Mouse (Mus musculus): ENCODE measurements around the gene Nop56. TPM values are rescaled to one million over a fixed set of nuclear protein-coding genes. Genes with fewer than 3 reads are reported as not detected.
A peak's percentile ranks its signal among the peaks of the same experiment; 100 is the strongest.

The Nop56 gene
- polyA plus RNA-seq, 1 experiment from 2014 or later = 262 TPM

DNA sequence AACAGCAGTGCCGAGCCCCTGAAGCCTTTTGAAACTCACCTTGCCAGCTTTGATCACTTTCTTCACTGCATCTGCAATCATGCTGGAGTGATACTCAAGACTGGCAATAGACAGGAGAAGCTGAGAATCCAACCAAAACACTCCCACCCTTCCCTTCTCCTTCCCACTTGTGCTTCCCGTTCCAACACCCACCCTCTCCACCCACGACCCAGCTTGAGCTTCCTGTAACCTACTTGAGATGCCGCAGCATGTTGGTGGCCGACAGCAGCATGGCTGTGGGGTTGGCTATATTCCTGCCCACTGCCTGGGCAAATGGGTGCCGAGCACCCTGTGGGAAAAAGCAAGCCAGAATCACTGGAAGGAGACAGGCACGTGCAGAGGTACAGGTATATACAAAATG, 6.0 kb downstream of the Nop56 start:
- 64% methylated on average over 7 of the region's 7 CpGs for WGBS
- H3K4me2 ChIP-seq (replicated peaks) = no peak overlapping the region
- no peaks in the 10 kb centered on the region for H3K9me3 ChIP-seq (replicated peaks)
- no peaks in the 10 kb centered on the region for H3K27me3 ChIP-seq
- H3K36me3 ChIP-seq = peaks cover 63% of the 10 kb centered on the region
- peaks cover 21% of the 10 kb centered on the region for H3K4me1 ChIP-seq
- H3K9ac ChIP-seq = no peak overlapping the region
- 0 out of 2 replicates have a peak overlapping the region, but pooled peaks have one; percentile 0 for H3K27ac ChIP-seq
- no peak for ATAC-seq (ENCODE audit: low FRiP score)
- H3K4me3 ChIP-seq = no peak overlapping the region

DNA sequence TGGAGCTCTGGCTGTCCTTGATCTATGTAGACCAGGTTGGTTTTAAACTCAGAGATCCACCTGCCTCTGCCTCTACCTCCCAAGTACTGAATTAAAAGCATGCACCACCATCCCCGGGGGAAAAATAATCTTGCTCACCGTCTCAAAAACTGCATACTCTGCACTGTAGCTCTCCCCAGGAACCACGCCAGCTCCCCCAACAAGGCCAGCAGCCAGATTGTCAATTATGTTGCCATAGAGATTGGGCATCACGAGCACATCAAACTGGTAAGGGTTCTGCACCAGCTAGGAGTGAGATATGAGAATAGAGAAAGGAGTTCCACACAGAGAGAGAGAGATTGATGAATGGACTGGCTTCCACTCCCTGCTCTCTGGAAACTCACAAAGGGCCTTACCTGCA, 6.6 kb downstream of the Nop56 start:
- H3K9ac ChIP-seq = no peak overlapping the region
- peaks cover 16% of the 10 kb centered on the region for H3K4me1 ChIP-seq
- H3K4me3 ChIP-seq = no peak overlapping the region
- no peak overlapping the region for H3K27ac ChIP-seq
- ATAC-seq (ENCODE audit: low FRiP score) = no peak
- H3K27me3 ChIP-seq = no peaks in the 10 kb centered on the region
- H3K9me3 ChIP-seq (replicated peaks) = no peaks in the 10 kb centered on the region
- no peak overlapping the region for H3K4me2 ChIP-seq (replicated peaks)
- 82% methylated on average over 4 of the region's 4 CpGs for WGBS
- H3K36me3 ChIP-seq = peaks cover 57% of the 10 kb centered on the region

DNA sequence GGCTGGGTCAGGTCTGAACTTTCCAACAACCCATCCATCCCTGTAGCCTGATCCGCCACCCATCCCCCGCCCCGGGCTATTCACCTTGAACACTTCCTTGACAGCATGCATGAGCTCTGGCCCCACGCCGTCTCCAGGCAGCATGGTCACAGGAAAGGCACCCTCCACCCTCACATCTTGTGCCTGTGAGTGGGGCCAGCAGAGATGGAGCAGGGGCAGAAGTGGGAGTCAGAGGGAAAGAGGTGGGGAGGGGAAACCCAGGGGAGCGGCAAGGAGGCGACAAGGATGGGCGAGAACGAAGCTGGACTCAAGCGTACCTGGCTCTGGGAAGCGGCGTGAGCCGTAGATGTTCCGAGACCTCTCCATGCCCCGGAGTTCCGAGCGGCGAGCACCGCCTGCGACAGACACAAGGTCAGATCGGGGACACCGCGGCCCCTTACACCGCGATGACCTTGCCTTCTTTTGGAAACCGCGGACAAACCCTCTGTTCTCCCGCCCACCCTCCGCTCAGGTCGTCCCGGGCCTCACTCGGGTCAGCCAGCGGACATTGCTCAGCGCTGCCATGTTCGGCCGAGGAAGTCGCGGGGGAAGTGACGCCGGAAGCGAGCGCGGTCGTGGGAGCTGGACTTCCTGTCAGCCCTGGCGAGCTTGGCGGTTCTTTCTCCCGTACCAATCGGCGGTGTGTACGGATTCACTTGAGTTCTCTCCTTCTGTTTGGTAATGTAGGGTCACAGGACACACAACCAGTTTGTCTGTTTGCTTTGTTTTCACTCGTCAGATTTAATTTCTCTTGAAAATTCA, 9.8 kb downstream of the Nop56 start, which contains the start of gene Idh3b:
Idh3b (minus strand) TSS at position 694 of the 801 bp plus-strand sequence.
- Histone ChIP-seq H3K9ac (peak within 1 kb of the TSS; percentile 86), H3K4me2 (replicated peaks) (peak within 1 kb of the TSS; percentile 99), H3K36me3 (peaks cover 27% of the 10 kb centered on the region), H3K27ac (peak within 1 kb of the TSS; percentile 64), H3K9me3 (replicated peaks) (no peaks in the 10 kb centered on the region), H3K4me3 (peak within 1 kb of the TSS; percentile 89), H3K4me1 (peaks cover 8% of the 10 kb centered on the region), H3K27me3 (no peaks in the 10 kb centered on the region)
- peak; percentile 88 for ATAC-seq (ENCODE audit: low FRiP score)
- under 1% methylated on average over 51 of the region's 51 CpGs for WGBS

DNA sequence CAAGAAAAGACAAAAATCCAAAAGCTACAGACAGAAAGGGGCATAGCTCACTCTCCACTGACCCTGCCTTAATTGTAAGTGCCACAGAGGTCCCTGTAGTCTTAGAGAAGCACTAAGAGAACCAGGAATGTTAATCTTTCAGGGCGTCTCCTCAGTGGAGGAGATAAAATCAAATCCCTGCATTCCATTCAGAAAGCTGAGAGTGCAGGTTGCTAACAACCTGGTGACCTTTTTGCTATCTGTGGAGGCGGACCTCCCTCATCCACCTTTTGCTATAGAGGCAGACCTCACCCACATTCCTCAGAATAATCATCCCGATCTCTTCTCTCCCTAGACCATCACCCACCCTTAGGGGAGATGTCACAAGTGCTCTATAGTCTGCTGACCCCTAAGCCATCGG, 14.9 kb downstream of the Nop56 start:
- Histone ChIP-seq H3K4me2 (replicated peaks) (no peak overlapping the region), H3K9ac (no peak overlapping the region), H3K36me3 (no peaks in the 10 kb centered on the region), H3K27me3 (peaks cover 5% of the 10 kb centered on the region; the same call in 1 of the 2 replicates), H3K9me3 (replicated peaks) (no peaks in the 10 kb centered on the region), H3K4me3 (no peak overlapping the region), H3K4me1 (peaks cover 13% of the 10 kb centered on the region), H3K27ac (no peak overlapping the region)
- no peak for ATAC-seq (ENCODE audit: low FRiP score)
- WGBS = 58% methylated on average over 4 of the region's 4 CpGs

DNA sequence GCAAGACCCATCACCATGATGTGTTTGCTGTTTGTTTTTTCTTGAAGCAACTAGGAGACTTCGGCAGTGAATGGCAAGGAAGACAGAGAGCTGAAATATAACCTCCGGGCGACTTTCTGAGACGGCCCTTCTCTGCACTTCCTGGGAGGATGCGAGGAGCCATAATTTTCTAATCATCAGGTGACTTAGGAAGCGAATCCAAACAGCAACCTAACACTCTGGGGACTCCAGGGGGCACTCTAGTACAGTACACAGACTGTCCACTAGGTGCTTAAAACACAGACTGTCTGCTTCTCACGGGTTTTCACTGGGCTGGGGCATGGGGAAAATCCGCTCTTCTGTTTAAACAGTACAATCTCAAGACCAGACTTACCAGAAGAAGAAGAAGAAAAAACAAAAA, 17.2 kb downstream of the Nop56 start:
- no peaks in the 10 kb centered on the region for H3K9me3 ChIP-seq (replicated peaks)
- H3K4me1 ChIP-seq = peaks cover 28% of the 10 kb centered on the region
- no peak overlapping the region for H3K27ac ChIP-seq
- no peak overlapping the region for H3K4me3 ChIP-seq
- H3K36me3 ChIP-seq = no peaks in the 10 kb centered on the region
- ATAC-seq (ENCODE audit: low FRiP score) = no peak
- WGBS = 21% methylated on average over 8 of the region's 8 CpGs
- H3K9ac ChIP-seq = peak overlapping the region; percentile 18; the same call in 1 of the 2 replicates
- H3K4me2 ChIP-seq (replicated peaks) = no peak overlapping the region
- peaks cover 9% of the 10 kb centered on the region for H3K27me3 ChIP-seq

DNA sequence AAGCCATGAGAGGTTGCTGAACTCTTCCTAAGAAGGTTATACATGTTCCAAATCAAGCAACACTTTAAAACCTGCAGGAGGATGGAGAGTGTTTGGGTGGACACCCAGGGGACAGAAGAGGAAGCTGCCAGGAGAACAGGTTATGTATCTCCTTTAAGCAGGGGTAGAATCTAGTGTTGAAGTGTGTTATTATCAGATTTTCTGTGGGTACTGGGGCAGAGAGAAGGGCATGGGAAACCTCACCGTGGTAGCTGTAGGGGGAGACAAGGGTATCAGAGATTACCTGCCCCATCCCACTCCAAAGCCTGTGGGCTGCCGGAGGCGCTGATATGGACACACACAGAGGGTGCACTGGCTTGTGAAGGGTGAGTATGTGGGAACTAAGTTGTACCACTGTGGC, 18.8 kb downstream of the Nop56 start:
- Histone ChIP-seq H3K27me3 (peaks cover 21% of the 10 kb centered on the region), H3K9me3 (replicated peaks) (no peaks in the 10 kb centered on the region), H3K4me1 (peaks cover 39% of the 10 kb centered on the region), H3K4me3 (no peak overlapping the region), H3K27ac (peak overlapping the region; percentile 23; the same call in 1 of the 2 replicates), H3K4me2 (replicated peaks) (no peak overlapping the region), H3K9ac (no peak overlapping the region), H3K36me3 (no peaks in the 10 kb centered on the region)
- 55% methylated on average over 3 of the region's 3 CpGs for WGBS
- ATAC-seq (ENCODE audit: low FRiP score) = no peak

DNA sequence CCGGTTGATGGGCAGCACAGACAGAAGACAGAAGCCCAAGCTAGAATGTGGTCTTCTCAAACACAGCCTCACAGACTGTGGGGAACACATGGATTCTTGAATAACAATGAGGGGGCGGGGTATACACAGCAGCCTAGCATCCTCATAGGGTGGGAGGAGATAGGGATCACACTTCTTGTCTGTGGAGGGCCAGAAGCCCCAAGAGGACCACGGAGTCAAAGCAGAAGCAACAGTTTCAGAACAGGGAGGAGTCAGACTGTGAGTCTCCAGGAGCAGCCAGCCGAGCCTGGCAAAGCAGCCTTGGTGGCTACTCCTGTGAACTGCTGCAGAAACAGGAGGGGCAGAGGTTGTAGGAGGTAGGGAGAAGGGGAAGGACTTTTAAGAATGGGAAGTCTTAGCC, 19.3 kb downstream of the Nop56 start:
- peak overlapping the region; percentile 23; the same call in 1 of the 2 replicates for H3K27ac ChIP-seq
- peaks cover 21% of the 10 kb centered on the region for H3K27me3 ChIP-seq
- no peak overlapping the region for H3K4me3 ChIP-seq
- H3K4me2 ChIP-seq (replicated peaks) = peak overlapping the region; percentile 66; the same call in 1 of the 2 replicates
- H3K9ac ChIP-seq = no peak overlapping the region; the same call in 1 of the 2 replicates
- H3K4me1 ChIP-seq = peaks cover 39% of the 10 kb centered on the region
- peak; percentile 30; the same call in 1 of the 2 replicates for ATAC-seq (ENCODE audit: low FRiP score)
- 2% methylated on average over 4 of the region's 4 CpGs for WGBS
- no peaks in the 10 kb centered on the region for H3K9me3 ChIP-seq (replicated peaks)
- H3K36me3 ChIP-seq = no peaks in the 10 kb centered on the region

DNA sequence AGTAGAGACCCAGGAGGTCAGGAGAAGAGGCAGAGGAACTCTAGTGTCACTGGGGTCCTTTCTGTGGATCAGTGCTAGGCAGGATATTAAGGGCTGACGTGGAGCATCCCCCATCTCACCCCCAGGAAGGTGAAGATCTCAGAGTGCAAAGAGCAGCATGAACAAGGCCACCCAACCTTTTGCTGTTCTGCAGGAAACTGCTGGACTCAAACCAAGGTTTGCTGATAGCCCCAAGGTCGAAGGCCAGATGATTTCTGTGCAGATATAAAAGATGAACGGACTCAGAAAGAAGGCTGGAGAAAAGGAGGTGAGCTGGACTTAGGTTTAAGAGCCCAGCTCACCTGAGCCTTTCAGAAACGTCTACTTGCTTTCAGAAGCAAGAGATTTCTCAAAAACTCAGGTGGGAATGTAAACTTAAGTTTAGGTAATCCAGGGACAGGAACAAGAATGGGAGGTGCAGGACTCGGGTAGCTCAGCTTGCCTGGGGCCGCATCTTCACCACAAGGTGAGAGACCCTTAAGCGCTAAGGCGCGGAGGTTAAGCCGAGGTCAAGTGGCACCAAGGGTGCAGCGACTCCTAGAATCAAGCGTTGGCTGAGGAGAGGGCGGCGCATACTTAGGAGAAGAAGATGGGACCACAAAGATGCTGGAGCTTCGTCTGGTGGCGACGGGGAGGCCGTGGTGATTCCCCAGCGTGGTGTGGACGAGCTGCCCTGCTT, 20.1 kb downstream of the Nop56 start:
- no peak; the same call in 1 of the 2 replicates for ATAC-seq (ENCODE audit: low FRiP score)
- Histone ChIP-seq H3K9ac (peak overlapping the region; percentile 74), H3K27ac (peak overlapping the region; percentile 81), H3K4me2 (replicated peaks) (peak overlapping the region; percentile 66), H3K27me3 (peaks cover 21% of the 10 kb centered on the region), H3K4me1 (peaks cover 41% of the 10 kb centered on the region), H3K36me3 (no peaks in the 10 kb centered on the region), H3K4me3 (peak overlapping the region; percentile 65), H3K9me3 (replicated peaks) (no peaks in the 10 kb centered on the region)
- 7% methylated on average over 20 of the region's 20 CpGs for WGBS

DNA sequence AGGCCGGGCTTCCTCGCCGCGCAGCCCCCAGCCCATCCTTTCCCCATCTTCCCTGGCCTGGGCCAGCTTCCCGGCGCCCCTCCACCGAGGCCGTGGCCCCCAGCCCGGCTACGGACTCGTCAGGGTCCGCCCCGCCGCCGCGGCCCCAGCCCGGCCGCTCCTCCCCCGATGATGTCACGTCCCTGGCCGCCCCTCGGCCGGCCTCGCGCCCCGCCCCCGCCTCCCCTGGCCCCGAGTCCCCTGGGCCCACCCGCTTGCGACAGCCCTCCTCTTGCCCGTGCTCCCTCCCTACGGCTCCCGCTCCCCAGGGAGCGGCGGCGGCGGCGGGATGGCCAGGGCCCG, 20.7 kb downstream of the Nop56 start, which contains the start of gene Ebf4:
Ebf4 (plus strand) TSS at position 234 of the 342 bp plus-strand sequence.
- peaks cover 21% of the 10 kb centered on the region for H3K27me3 ChIP-seq
- H3K9me3 ChIP-seq (replicated peaks) = no peaks in the 10 kb centered on the region
- peak within 1 kb of the TSS; percentile 66 for H3K4me2 ChIP-seq (replicated peaks)
- H3K36me3 ChIP-seq = no peaks in the 10 kb centered on the region
- H3K9ac ChIP-seq = peak within 1 kb of the TSS; percentile 74
- H3K4me3 ChIP-seq = peak within 1 kb of the TSS; percentile 65
- peaks cover 41% of the 10 kb centered on the region for H3K4me1 ChIP-seq
- peak; percentile 68 for ATAC-seq (ENCODE audit: low FRiP score)
- 2% methylated on average over 39 of the region's 39 CpGs for WGBS
- H3K27ac ChIP-seq = peak within 1 kb of the TSS; percentile 81

DNA sequence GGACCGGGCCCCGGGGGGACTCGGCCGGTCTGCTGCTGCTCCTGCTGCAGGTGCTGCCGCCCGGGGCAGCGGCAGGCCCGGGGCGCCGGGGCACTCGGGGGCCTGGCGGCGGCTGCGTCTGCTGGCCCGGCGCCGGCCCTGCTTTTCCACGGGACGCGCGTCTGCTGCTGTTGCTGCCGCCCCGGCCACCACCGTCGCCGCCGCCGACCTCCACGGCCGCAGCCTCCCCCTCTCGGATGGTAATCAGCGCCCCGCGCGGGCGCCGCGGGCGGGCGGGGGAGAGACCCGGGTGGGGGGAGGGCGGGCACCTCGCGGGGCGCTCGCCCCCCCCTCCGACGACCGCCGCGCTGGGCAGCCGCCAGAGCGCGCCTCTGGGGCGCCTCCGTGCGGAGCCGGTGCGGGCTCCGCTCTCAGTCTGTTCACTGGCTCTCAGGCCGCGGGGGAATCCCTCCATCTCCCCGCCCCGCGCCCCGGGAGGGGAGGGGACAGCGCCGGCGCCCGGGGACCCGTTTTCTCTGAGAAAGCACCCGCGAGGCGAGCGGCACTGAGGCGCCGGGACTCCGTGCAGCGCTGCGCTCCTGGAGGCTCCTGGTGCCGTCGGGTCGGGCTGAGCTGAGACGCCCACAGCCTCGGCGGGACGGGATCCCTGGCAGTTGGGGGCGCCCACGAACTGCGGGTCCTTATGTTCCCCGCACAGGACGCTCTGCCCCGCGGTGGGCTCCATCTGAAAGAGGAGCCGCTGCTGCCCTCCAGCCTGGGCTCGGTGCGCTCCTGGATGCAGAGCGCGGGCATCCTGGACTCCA, 21.3 kb downstream of the Nop56 start:
- Histone ChIP-seq H3K36me3 (no peaks in the 10 kb centered on the region), H3K27ac (peak overlapping the region; percentile 81), H3K4me3 (peak overlapping the region; percentile 65), H3K4me1 (peaks cover 41% of the 10 kb centered on the region), H3K9ac (peak overlapping the region; percentile 74), H3K4me2 (replicated peaks) (peak overlapping the region; percentile 66), H3K27me3 (peaks cover 21% of the 10 kb centered on the region), H3K9me3 (replicated peaks) (no peaks in the 10 kb centered on the region)
- under 1% methylated on average over 56 of the region's 99 CpGs for WGBS
- peak; percentile 63 for ATAC-seq (ENCODE audit: low FRiP score)

DNA sequence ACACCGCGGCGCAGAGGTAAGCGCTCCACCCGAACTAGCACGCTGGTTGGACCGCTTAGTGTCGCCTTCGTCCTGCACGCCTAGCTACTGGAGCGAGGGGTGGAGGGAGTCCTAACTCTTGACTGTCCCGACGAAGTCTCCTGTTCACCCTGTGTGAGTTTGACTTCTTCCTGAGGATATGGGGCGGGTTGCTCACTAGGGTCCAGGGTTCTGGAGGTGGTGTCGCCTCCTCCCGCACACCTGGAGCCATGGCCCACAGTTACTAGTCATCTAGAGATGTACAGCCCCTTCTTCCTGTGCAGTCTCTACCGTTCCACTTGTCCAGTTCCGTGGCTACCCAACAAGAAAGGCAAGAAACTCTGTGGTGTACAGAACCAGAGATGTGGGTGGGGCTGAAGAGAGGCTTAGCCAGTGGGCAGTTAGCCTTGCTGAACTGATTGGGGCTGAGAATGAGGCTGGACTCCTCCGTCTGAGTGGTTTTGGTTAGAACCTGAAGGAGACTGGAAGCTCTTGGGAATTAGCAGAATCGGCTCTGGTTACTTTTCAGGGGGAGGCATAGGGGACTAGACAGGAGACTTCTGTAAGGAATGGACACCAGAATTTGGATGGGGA, 22.0 kb downstream of the Nop56 start:
- peak; percentile 36; the same call in 1 of the 2 replicates for ATAC-seq (ENCODE audit: low FRiP score)
- Histone ChIP-seq H3K36me3 (no peaks in the 10 kb centered on the region), H3K4me2 (replicated peaks) (peak overlapping the region; percentile 66), H3K27ac (no peak overlapping the region), H3K9me3 (replicated peaks) (no peaks in the 10 kb centered on the region), H3K27me3 (peaks cover 21% of the 10 kb centered on the region), H3K4me3 (peak overlapping the region; percentile 65), H3K9ac (peak overlapping the region; percentile 74), H3K4me1 (peaks cover 40% of the 10 kb centered on the region)
- 4% methylated on average over 20 of the region's 20 CpGs for WGBS

All from hindbrain, embryonic 12.5 days (tissue).